Mouse (Mus musculus) embryonic facial prominence, embryonic 14.5 days (tissue): ENCODE results near the gene Snx21. TPM values are rescaled to one million over a fixed set of nuclear protein-coding genes. Genes with fewer than 3 reads are reported as not detected.

ENCODE experiments used
- ATAC-seq: fragments of 200-750 bp; cut with Nextera tagmentation; 2 replicates; pipeline ENCODE4 v1.8.0; 2017; ENCODE audit warnings: low read depth, moderate number of reproducible peaks, moderate TSS enrichment
- DNase-seq: peaks from one replicate; pipeline ENCODE4 v3.0.0-alpha.2; 2015; ENCODE audit warnings: low spot score
- H3K27ac ChIP-seq: fragments of 300-500 bp; sonication (generic); replicated peaks from 2 replicates; pipeline ENCODE4 v1.5.1; 2014; ENCODE audit warnings: low read depth, mild to moderate bottlenecking, low read length, moderate library complexity
- H3K27me3 ChIP-seq: fragments of 300-500 bp; sonication (generic); replicated peaks from 2 replicates; pipeline ENCODE4 v1.6.1; 2014; ENCODE audit warnings: low read length; ENCODE audit not compliant: control insufficient read depth, insufficient read depth
- H3K36me3 ChIP-seq: fragments of 300-500 bp; sonication (generic); 2 replicates; pipeline ENCODE4 v1.6.1; 2014; ENCODE audit warnings: low read length, mixed read lengths; ENCODE audit not compliant: control insufficient read depth, insufficient read depth
- H3K4me1 ChIP-seq: fragments of 300-500 bp; sonication (generic); 2 replicates; pipeline ENCODE4 v1.6.1; 2014; ENCODE audit warnings: antibody characterized with exemption, low read length; ENCODE audit not compliant: control insufficient read depth, insufficient read depth
- H3K4me2 ChIP-seq: fragments of 300-500 bp; sonication (generic); 2 replicates; pipeline ENCODE4 v1.6.1; 2014; ENCODE audit warnings: low read depth, mild to moderate bottlenecking, low read length, moderate library complexity, mixed read lengths
- H3K4me3 ChIP-seq: fragments of 300-500 bp; sonication (generic); 2 replicates; pipeline ENCODE4 v1.5.1; 2014; ENCODE audit warnings: low read depth, mild to moderate bottlenecking, low read length
- H3K9ac ChIP-seq: fragments of 300-500 bp; sonication (generic); 2 replicates; pipeline ENCODE4 v1.6.1; 2014; ENCODE audit warnings: low read depth, mild to moderate bottlenecking, low read length, moderate library complexity, mixed read lengths
- H3K9me3 ChIP-seq: fragments of 300-500 bp; sonication (generic); 2 replicates; pipeline ENCODE4 v1.6.1; 2016; ENCODE audit warnings: low read length; ENCODE audit not compliant: control insufficient read depth
- WGBS: fragments of 180-500 bp; shearing (Covaris S2); extraction: QIAGEN DNeasy Blood & Tissue Kit; methylation state at CpG from one replicate; pipeline ENCODE4 v1.1.7; 2014; 5-methylcytosine and 5-hydroxymethylcytosine counted together
- polyA plus RNA-seq: library from polyadenylated mRNA; unstranded; fragments of >200 nt; fragmentation: Nextera tagmentation; extraction: Ambion mirVana; gene quantifications from 2 replicates; pipeline ENCODE4 v1.2.1, GENCODE M21; 2014

The Snx21 gene
- polyA plus RNA-seq, 1 experiment from 2014 or later: 28.3 TPM

GRCm38 (mm10) chr2:164823181-164823585 is 37.6 kb downstream of the Snx21 start:
- peak overlapping the region; percentile 55 for H3K4me2 ChIP-seq
- H3K9ac ChIP-seq: peak overlapping the region; percentile 69
- H3K27me3 ChIP-seq: no peaks in the 10 kb centered on the region
- H3K9me3 ChIP-seq: no peaks in the 10 kb centered on the region
- peak; percentile 72 for DNase-seq
- H3K4me3 ChIP-seq: peak overlapping the region; percentile 67
- peaks cover 3% of the 10 kb centered on the region for H3K4me1 ChIP-seq
- WGBS: 3% methylated on average over 10 of the region's 10 CpGs
- ATAC-seq: peak; percentile 67
- H3K36me3 ChIP-seq: peaks cover 44% of the 10 kb centered on the region
- peak overlapping the region; percentile 79 for H3K27ac ChIP-seq

DNA sequence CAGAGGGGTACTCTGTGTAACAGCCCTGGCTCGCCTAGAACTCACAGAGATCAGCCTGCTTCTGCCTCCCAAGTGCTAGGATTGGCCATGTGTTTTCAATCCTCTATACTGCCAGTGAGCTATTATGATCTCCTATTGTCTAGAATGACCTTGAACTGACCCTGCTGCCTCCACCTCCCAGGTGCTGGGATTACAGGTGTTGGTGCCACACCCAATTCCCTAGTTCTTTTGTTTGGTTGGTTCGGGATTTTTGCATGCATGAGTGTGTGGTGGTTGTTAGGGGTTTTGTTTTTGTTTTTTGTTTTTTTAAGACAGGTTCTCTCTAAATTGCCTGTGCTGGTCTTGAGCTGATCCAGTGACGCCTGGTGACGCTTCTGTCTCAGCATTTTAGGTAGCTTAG is 38.3 kb downstream of the Snx21 start:
- peaks cover 44% of the 10 kb centered on the region for H3K36me3 ChIP-seq
- peak overlapping the region; percentile 55 for H3K4me2 ChIP-seq

DNA sequence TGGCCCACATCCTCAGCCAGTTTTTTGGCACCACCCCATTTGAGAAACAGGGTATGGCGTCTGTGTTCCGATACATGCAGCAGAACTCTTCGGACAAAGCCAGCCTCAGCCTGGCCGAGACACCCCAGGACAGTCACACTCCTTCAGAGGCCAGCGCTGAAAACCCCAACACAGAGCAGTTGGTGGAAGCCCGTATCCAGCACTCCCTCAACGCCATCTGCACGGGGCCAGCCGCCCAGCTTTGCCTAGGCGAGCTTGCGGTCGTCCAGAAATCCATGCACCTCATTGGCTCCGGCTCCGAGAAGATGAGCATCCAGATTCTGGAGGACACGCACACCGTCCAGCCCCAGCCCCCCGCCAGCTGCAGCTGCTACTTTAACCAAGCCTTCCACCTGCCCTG is 39.9 kb downstream of the Snx21 start:
- Histone ChIP-seq H3K9me3 (no peaks in the 10 kb centered on the region), H3K4me1 (peaks cover 3% of the 10 kb centered on the region), H3K4me3 (no peak overlapping the region), H3K27ac (no peak overlapping the region), H3K4me2 (no peak overlapping the region), H3K27me3 (no peaks in the 10 kb centered on the region), H3K9ac (no peak overlapping the region), H3K36me3 (peaks cover 41% of the 10 kb centered on the region)
- ATAC-seq (no peak), DNase-seq (no peak)
- WGBS: 95% methylated on average over 17 of the region's 17 CpGs

More for the DNA sequence above, 38.3 kb downstream of the Snx21 start:
- Histone ChIP-seq H3K4me3 (no peak overlapping the region), H3K9me3 (no peaks in the 10 kb centered on the region), H3K27me3 (no peaks in the 10 kb centered on the region), H3K27ac (no peak overlapping the region), H3K9ac (no peak overlapping the region), H3K4me1 (peaks cover 3% of the 10 kb centered on the region)
- no peak for ATAC-seq
- no peak for DNase-seq
- WGBS: 95% methylated on average over 4 of the region's 4 CpGs

- no peak for ATAC-seq
Measured at GRCm38 (mm10) chr2:164827146-164827850, 41.7 kb downstream of the Snx21 start.

DNA sequence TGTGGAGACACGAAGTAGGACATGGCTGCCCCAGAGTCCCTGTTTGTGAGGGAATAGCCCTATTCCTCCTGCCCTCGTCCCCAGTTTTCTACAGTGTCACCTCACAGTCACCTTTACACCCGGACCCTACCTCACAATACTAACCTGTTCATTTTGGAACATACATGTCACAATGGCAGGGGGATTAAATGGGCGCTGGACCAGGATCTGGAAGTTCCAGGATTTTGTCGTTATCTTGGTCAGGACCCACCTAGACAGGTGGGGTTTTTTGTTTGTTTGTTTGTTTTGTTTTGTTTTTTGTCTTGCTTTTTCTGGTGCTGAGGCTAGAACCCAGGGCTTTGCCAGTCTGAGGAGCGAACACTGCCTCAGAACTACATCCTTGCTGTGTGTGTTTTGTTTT is 42.8 kb downstream of the Snx21 start, which contains the start of gene Spata25:
Spata25 (minus strand) TSS at position 101 of the 400 bp plus-strand sequence.
- Histone ChIP-seq H3K27me3 (no peaks in the 10 kb centered on the region), H3K36me3 (peaks cover 32% of the 10 kb centered on the region), H3K4me1 (peaks cover 4% of the 10 kb centered on the region), H3K4me3 (no peak within 1 kb of the TSS), H3K9ac (no peak within 1 kb of the TSS), H3K27ac (no peak within 1 kb of the TSS), H3K9me3 (no peaks in the 10 kb centered on the region), H3K4me2 (no peak within 1 kb of the TSS)
- DNase-seq (no peak), ATAC-seq (no peak)
- WGBS: 82% methylated on average over 6 of the region's 6 CpGs

More at GRCm38 (mm10) chr2:164827146-164827850, 41.7 kb downstream of the Snx21 start:
- DNase-seq: no peak
- no peak overlapping the region for H3K4me2 ChIP-seq
- WGBS: 89% methylated on average over 16 of the region's 16 CpGs
- H3K4me3 ChIP-seq: no peak overlapping the region
- no peak overlapping the region for H3K27ac ChIP-seq
- no peaks in the 10 kb centered on the region for H3K9me3 ChIP-seq
- no peaks in the 10 kb centered on the region for H3K27me3 ChIP-seq
- no peak overlapping the region for H3K9ac ChIP-seq
- H3K36me3 ChIP-seq: peaks cover 32% of the 10 kb centered on the region
- H3K4me1 ChIP-seq: peaks cover 3% of the 10 kb centered on the region

DNA sequence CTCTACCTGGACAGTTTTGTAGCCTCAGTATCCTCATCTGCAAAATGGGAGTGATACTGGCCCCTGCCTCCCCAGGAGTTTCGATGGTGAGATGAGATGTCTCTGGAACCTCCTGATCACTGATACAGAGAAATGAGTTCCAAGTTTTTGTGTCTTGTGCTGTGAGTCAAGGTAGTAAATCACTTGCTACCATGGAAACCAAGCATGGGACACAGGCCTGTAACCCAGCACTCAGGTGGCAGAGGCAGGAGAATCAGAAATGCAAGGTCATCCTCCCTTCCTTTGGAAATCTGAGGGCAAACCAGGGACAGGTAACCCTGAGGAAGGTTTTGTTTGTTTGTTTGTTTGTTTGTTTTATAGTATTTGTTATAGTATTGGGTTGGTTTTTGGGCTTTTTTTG is 43.5 kb downstream of the Snx21 start:
- Histone ChIP-seq H3K36me3 (peaks cover 32% of the 10 kb centered on the region), H3K4me3 (no peak overlapping the region), H3K27me3 (no peaks in the 10 kb centered on the region), H3K9me3 (no peaks in the 10 kb centered on the region), H3K9ac (no peak overlapping the region), H3K4me1 (peaks cover 4% of the 10 kb centered on the region; the same call in 1 of the 2 replicates), H3K4me2 (no peak overlapping the region), H3K27ac (no peak overlapping the region)
- ATAC-seq (no peak), DNase-seq (no peak)
- WGBS: 100% methylated on average over 1 of the region's 1 CpGs

DNA sequence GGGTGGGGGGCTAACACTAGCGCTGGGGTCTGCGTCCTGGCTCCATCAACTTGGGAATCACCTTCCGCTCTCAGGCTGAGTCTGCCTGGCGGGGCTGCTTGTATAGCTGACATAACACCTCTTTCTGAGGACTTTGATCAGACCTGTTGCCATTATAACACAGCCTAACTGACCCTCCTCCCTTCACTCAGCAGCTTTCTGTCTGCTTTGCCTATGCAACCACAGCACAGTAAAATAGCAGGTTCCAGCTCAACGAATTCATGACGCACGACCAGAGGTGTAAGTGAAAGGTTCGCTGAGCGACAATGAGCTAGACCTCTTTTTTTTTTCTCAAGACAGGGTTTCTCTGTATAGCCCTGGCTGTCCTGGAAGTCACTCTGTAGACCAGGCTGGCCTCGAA is 45.4 kb downstream of the Snx21 start:
- no peak overlapping the region for H3K4me3 ChIP-seq
- 0 out of 2 replicates have a peak, but pooled peaks cover 4% of the 10 kb centered on the region for H3K4me1 ChIP-seq
- no peak for DNase-seq
- no peak overlapping the region for H3K4me2 ChIP-seq
- no peak for ATAC-seq
- WGBS: 83% methylated on average over 10 of the region's 10 CpGs
- no peak overlapping the region for H3K27ac ChIP-seq
- H3K36me3 ChIP-seq: peaks cover 18% of the 10 kb centered on the region
- no peaks in the 10 kb centered on the region for H3K27me3 ChIP-seq
- no peaks in the 10 kb centered on the region for H3K9me3 ChIP-seq
- no peak overlapping the region for H3K9ac ChIP-seq

DNA sequence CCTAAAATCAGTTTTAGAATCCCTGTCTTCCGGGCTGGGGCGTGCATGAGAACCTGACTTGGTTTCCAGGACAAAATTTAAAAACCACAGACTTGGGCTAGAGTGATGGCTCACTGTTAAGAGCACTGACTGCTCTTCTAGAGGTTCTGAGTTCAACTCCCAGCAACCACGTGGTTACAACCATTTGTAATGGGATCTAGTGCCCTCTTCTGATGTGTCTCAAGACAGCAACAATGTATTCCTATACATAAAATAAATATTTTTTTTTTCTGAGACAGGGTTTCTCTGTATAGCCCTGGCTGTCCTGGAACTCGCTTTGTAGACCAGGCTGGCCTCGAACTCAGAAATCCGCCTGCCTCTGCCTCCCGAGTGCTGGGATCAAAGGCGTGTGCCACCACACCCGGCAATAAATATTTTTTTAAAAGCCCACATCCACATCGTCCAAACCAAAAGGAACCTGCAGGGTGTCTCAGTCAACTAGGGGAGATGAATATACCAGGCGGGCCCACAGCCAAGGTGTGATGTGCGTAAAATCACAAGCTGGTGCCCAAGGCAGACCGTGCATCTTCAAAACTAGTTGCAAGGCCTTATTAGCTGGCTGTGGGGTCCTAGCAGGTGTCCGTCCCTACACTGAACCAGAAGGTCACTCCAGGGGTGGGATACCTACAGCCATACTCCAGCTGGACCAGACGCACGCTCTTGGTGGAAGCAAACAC is 46.6 kb downstream of the Snx21 start:
- Histone ChIP-seq H3K9me3 (no peaks in the 10 kb centered on the region), H3K4me3 (peak overlapping the region; percentile 75), H3K9ac (peak overlapping the region; percentile 75), H3K4me2 (peak overlapping the region; percentile 86), H3K27ac (peak overlapping the region; percentile 87; the same call in 1 of the 2 replicates), H3K36me3 (peaks cover 6% of the 10 kb centered on the region), H3K4me1 (0 out of 2 replicates have a peak, but pooled peaks cover 4% of the 10 kb centered on the region), H3K27me3 (no peaks in the 10 kb centered on the region)
- 59% methylated on average over 16 of the region's 16 CpGs for WGBS
- no peak for ATAC-seq
- peak; percentile 8 for DNase-seq
